ENCODE assay signal across 24 mouse cellular contexts in the genomic region with DNA sequence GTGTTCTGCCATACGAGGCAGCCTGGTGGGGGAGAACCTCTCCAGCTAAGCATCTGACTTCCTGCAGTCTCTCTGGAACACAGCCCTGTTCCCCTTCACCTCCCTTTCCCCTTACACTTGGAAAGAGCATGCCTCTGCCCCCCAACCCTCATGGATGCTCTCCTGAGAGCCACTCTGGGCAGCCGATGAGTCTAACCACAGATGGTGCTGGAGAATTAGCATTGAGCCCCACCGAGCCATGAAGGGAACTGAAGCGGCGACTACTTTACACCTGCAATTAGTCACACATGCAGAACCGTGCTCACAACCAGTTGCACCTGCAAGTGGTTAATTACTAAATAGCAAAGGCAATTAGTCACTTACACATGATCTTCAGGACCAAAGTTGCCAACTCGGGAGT.
"Had no signal": no experiment of that assay in that cellular context is flagged by ENCODE, and none has a peak within 500 bp of the region (broad histone marks: within the 10 kb centered on the region; RNA-seq: fewer than 3 reads in every experiment).

No protein-coding gene starts in this region.

- H3K4me1 ChIP-seq: heart, embryonic 10.5 days; heart, embryonic 12.5 days; hindbrain, embryonic 10.5 days; intestine, embryonic 15.5 days; limb, embryonic 10.5 days; limb, embryonic 12.5 days; liver, embryonic 13.5 days; liver, embryonic 15.5 days had no signal

- DNase-seq: gastrocnemius, adult 2 months; gastrocnemius, postnatal 10 days; gastrocnemius, postnatal 25 days; heart, adult 18-20 months; heart, postnatal 10 days; heart, postnatal 4 days; kidney, adult 18-20 months; kidney, adult 8-10 months; kidney, postnatal 10 days; kidney, postnatal 4 days; liver; liver, embryonic 13.5 days had no signal

- ATAC-seq: inflammation-experienced regulatory T-cells, adult 6 months; intestine, embryonic 15.5 days; intestine, postnatal 0 days had no signal

- H3K4me2 ChIP-seq: heart, embryonic 12.5 days; intestine, embryonic 15.5 days; limb, embryonic 12.5 days; liver, embryonic 11.5 days; liver, embryonic 13.5 days; liver, embryonic 15.5 days had no signal

- H3K9ac ChIP-seq: heart, embryonic 12.5 days; intestine, embryonic 15.5 days; limb, embryonic 12.5 days; liver, embryonic 13.5 days; liver, embryonic 15.5 days had no signal

- H3K27ac ChIP-seq: gastrocnemius, adult 2 months; heart, embryonic 10.5 days; hindbrain, embryonic 10.5 days; intestine, embryonic 15.5 days; layer of hippocampus, adult 2 months; left cerebral cortex, adult 2 months; limb, embryonic 10.5 days; limb, embryonic 12.5 days; liver, embryonic 13.5 days; liver, embryonic 15.5 days had no signal

- H3K4me3 ChIP-seq: gastrocnemius, adult 2 months; heart, embryonic 10.5 days; heart, embryonic 12.5 days; hindbrain, embryonic 10.5 days; intestine, embryonic 15.5 days; layer of hippocampus, adult 2 months; left cerebral cortex, adult 2 months; limb, embryonic 10.5 days; limb, embryonic 12.5 days; liver, embryonic 13.5 days; liver, embryonic 15.5 days had no signal

- H3K9me3 ChIP-seq: heart, embryonic 10.5 days; heart, embryonic 12.5 days; hindbrain, embryonic 10.5 days; intestine, embryonic 15.5 days; limb, embryonic 10.5 days; limb, embryonic 12.5 days; liver, embryonic 13.5 days; liver, embryonic 15.5 days had no signal

- H3K36me3 ChIP-seq: heart, embryonic 10.5 days; heart, embryonic 12.5 days; hindbrain, embryonic 10.5 days; limb, embryonic 10.5 days; limb, embryonic 12.5 days; liver, embryonic 13.5 days; liver, embryonic 15.5 days had no signal

- H3K27me3 ChIP-seq: heart, embryonic 12.5 days; intestine, embryonic 15.5 days; limb, embryonic 12.5 days; liver, embryonic 13.5 days; liver, embryonic 15.5 days had no signal
